Mouse (Mus musculus): ENCODE measurements around the gene Gm4141. TPM values are rescaled to one million over a fixed set of nuclear protein-coding genes. Genes with fewer than 3 reads are reported as not detected.
"Not testable (repeated sequence)": the region's sequence is repeated elsewhere in the genome, so short reads cannot be mapped to it uniquely, and the experiment has no call there.

The Gm4141 gene
- not detected in 2 replicates for polyA plus RNA-seq (2012; rRNA removed)

DNA sequence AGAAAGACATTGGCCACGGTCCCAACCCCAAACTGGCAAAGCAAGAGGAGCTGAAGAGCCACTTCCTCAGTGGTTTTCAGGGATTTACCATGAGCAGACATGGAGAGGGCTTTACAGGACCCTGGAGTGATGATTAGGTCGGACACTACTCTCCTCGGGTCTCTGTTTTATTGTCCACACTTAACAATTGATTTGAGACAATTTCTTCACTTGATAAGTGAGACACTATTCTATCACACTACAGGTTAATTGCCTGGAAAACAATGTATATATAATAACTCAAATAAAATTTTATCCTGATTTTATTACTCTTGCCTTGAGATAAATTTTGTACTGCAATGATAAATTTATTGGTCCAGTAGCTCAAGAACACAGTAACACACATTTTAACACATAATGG is at the start of gene Gm4141:
Gene Gm4141, minus strand, starts transcription at position 101 of the 400 bp plus-strand sequence.
- not testable (repeated sequence) for H3K4me1 ChIP-seq (ENCODE audit: control insufficient read depth, insufficient read depth, low read length); H3K4me3 ChIP-seq (replicated peaks; ENCODE audit: extremely low read depth, low read depth, low read length); DNase-seq
- WGBS: no CpG with 5 or more reads among the region's 3 CpGs

DNA sequence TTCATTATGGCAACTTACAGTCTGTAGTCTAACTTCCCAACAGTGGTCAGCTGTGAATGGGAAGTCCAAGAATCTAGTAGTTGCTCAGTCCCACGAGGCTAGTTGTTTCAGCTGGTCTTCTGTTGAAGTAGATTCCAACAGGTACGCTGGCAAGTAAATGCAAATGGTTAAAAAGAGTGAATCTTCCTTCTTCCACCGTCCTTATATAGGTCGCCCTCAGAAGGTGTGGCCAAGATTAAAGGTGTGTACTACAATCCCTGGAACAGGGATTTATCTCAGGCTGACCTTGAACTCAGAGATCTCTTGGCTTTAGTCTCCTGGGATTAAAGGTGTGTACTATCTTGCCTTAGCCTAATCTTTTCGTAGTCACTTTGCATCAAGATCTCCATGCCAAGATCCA is 22.9 kb upstream of the Gm4141 start, which contains the start of gene Gm4513:
Gene Gm4513, minus strand, starts transcription at position 101 of the 400 bp plus-strand sequence.
- H3K4me1 ChIP-seq (ENCODE audit: control insufficient read depth, insufficient read depth, low read length); DNase-seq; H3K4me3 ChIP-seq (replicated peaks; ENCODE audit: extremely low read depth, low read depth, low read length): not testable (repeated sequence)
- WGBS: 75% methylated on average over 3 of the region's 5 CpGs

DNA sequence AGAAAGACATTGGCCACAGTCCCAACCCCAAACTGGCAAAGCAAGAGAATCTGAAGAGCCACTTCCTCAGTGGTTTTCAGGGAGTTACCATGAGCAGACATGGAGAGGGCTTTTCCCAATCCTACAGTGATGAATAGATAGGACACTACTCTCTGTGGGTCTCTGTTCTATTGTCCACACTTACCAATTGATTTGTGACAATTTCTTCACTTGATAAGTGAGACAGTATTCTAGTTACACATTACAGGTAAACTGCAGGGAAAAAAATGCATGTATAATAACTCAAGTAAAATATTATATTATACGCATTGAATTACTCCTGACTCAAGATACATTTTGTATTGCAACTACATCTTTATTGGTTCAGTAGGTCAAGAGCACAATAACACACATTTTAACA is 30.4 kb downstream of the Gm4141 start, which contains the start of gene Gm5726:
Gene Gm5726, minus strand, starts transcription at position 101 of the 400 bp plus-strand sequence.
- DNase-seq; H3K4me3 ChIP-seq (replicated peaks; ENCODE audit: extremely low read depth, low read depth, low read length); H3K4me1 ChIP-seq (ENCODE audit: control insufficient read depth, insufficient read depth, low read length): not testable (repeated sequence)
- WGBS: no CpG with 5 or more reads among the region's 1 CpGs

DNA sequence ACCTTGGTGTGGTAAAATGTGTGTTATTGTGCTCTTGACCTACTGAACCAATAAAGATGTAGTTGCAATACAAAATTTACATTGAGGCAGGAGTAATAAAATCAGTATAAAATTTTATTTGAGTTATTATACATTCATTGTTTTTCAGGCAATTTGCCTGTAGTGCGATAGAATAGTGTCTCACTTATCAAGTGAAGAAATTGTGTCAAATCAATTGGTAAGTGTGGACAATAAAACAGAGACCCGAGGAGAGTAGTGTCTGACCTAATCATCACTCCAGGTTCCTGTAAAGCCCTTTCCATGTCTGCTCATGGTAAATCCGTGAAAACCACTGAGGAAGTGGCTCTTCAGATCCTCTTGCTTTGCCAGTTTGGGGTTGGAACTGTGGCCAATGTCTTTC is 42.5 kb downstream of the Gm4141 start, which contains the start of gene Vmn1r104:
Gene Vmn1r104, plus strand, starts transcription at position 301 of the 400 bp plus-strand sequence.
- H3K4me3 ChIP-seq (replicated peaks; ENCODE audit: extremely low read depth, low read depth, low read length); DNase-seq; H3K4me1 ChIP-seq (ENCODE audit: control insufficient read depth, insufficient read depth, low read length): not testable (repeated sequence)
- WGBS: no CpG with 5 or more reads among the region's 3 CpGs

Other genes with a start within 250 kb of the Gm4141 start
- gene Gm4133, start 242.2 kb downstream of the Gm4141 start, polyA plus RNA-seq (2012; rRNA removed): not detected in 2 replicates
- gene Gm5728, start 200.8 kb downstream of the Gm4141 start, polyA plus RNA-seq (2012; rRNA removed): not detected in 2 replicates
- gene Vmn1r100, start 158.3 kb downstream of the Gm4141 start, polyA plus RNA-seq (2012; rRNA removed): not detected in 2 replicates
- not detected in 2 replicates for gene Vmn1r101, start 133.6 kb downstream of the Gm4141 start, polyA plus RNA-seq (2012; rRNA removed)
- gene Gm10670, start 101.3 kb downstream of the Gm4141 start, polyA plus RNA-seq (2012; rRNA removed): not detected in 2 replicates
- not detected in 2 replicates for gene Vmn1r103, start 65.7 kb downstream of the Gm4141 start, polyA plus RNA-seq (2012; rRNA removed)
- gene Vmn1r104, start 42.4 kb downstream of the Gm4141 start, polyA plus RNA-seq (2012; rRNA removed): not detected in 2 replicates
- gene Gm5726, start 30.5 kb downstream of the Gm4141 start, polyA plus RNA-seq (2012; rRNA removed): not detected in 2 replicates
- not detected in 2 replicates for gene Gm4513, start 22.8 kb upstream of the Gm4141 start, polyA plus RNA-seq (2012; rRNA removed)
- not detected in 2 replicates for gene Vmn1r107, start 92.7 kb upstream of the Gm4141 start, polyA plus RNA-seq (2012; rRNA removed)
- gene Vmn1r111, start 127.0 kb upstream of the Gm4141 start, polyA plus RNA-seq (2012; rRNA removed): not detected in 2 replicates
- gene Gm10668, start 154.4 kb upstream of the Gm4141 start, polyA plus RNA-seq (2012; rRNA removed): not detected in 2 replicates
- gene Vmn1r112, start 194.9 kb upstream of the Gm4141 start, polyA plus RNA-seq (2012; rRNA removed): not detected in 2 replicates
- gene Vmn1r113, start 211.0 kb upstream of the Gm4141 start, polyA plus RNA-seq (2012; rRNA removed): not detected in 2 replicates
- not detected in 2 replicates for gene Vmn1r114, start 235.9 kb upstream of the Gm4141 start, polyA plus RNA-seq (2012; rRNA removed)